31 mouse cellular contexts compared by ENCODE assay signal in the genomic region with DNA sequence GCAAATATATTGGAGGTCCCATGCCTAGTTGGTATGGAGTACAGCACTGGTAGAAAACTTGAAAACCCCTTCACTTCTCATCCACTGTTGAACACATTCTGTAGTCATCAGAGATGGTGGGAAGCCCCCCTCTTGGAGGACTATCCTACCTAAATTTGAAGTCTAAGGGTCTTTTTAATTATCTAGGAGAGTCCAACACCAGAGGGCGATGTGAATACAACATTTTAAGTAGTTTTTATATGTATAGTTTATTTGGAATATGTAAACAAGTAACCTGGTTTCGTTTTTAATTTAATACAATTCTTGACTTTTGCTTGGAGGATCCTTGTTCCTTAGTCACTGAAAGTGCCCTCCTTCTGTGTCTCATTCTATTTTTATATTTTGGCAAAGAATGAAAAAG.
DNase-seq lines count a peak whose midpoint lies in the region; ATAC-seq and TF ChIP-seq lines count a peak whose summit lies in the region.
"Had no signal": no experiment of that assay in that cellular context is flagged by ENCODE, and none has a peak within 500 bp of the region (broad histone marks: within the 10 kb centered on the region; RNA-seq: fewer than 3 reads in every experiment).

No protein-coding gene starts in this region.

- H3K4me1 ChIP-seq in intestine, postnatal 0 days (replicated peaks; ENCODE audit: control insufficient read depth, insufficient read depth, low read length), result no peaks in the 10 kb centered on the region
- H3K4me1 ChIP-seq in intestine, embryonic 16.5 days (ENCODE audit: control insufficient read depth, insufficient read depth, low read length), result no peaks in the 10 kb centered on the region
- no peaks in the 10 kb centered on the region for H3K4me1 ChIP-seq in lung, postnatal 0 days (ENCODE audit: insufficient read depth, low read depth, low read length)
- no peaks in the 10 kb centered on the region for H3K4me1 ChIP-seq in embryonic facial prominence, embryonic 14.5 days (ENCODE audit: control insufficient read depth, insufficient read depth, low read length)
- H3K4me1 ChIP-seq: embryonic facial prominence, embryonic 12.5 days; limb, embryonic 12.5 days; liver, embryonic 15.5 days; lung, embryonic 15.5 days had no signal

- no peak overlapping the region for H3K4me2 ChIP-seq in intestine, postnatal 0 days (replicated peaks; ENCODE audit: low read depth)
- no peak overlapping the region for H3K4me2 ChIP-seq in intestine, embryonic 16.5 days (ENCODE audit: low read depth, low read length)
- no peak overlapping the region for H3K4me2 ChIP-seq in lung, postnatal 0 days (replicated peaks; ENCODE audit: low read depth, low read length)
- no peak overlapping the region for H3K4me2 ChIP-seq in embryonic facial prominence, embryonic 14.5 days (ENCODE audit: low read depth, low read length)
- H3K4me2 ChIP-seq: embryonic facial prominence, embryonic 12.5 days; heart, embryonic 13.5 days; hindbrain, embryonic 15.5 days; limb, embryonic 12.5 days; liver, embryonic 15.5 days; lung, embryonic 15.5 days; midbrain, embryonic 15.5 days; neural tube, embryonic 13.5 days had no signal

- peak; percentile 24 to 35 for DNase-seq in cerebellum, postnatal 10 days
- DNase-seq in cerebellum, postnatal 25 days, result no peak
- DNase-seq in lung, postnatal 0 days (ENCODE audit: low spot score), result no peak
- DNase-seq in lung, postnatal 10 days, result no peak
- DNase-seq in embryonic facial prominence, embryonic 14.5 days (ENCODE audit: low spot score), result peak; percentile 48
- no peak for DNase-seq in layer of hippocampus, postnatal 14 days (ENCODE audit: low spot score in 2 of 2)
- DNase-seq: adrenal gland, postnatal 14 days; cerebellum, adult 11-12 months; cerebellum, adult 9-11 months; gastrocnemius, adult 2 months; gastrocnemius, postnatal 36 days; heart, adult 18-20 months; heart, postnatal 10 days; kidney, adult 11 months; kidney, postnatal 36 days had no signal

- H3K4me3 ChIP-seq in intestine, postnatal 0 days (ENCODE audit: low read depth, low read length), result no peak overlapping the region
- no peak overlapping the region for H3K4me3 ChIP-seq in intestine, embryonic 16.5 days (ENCODE audit: low read length)
- H3K4me3 ChIP-seq in lung, postnatal 0 days (ENCODE audit: low read depth, low read length), result no peak overlapping the region
- H3K4me3 ChIP-seq in embryonic facial prominence, embryonic 14.5 days (ENCODE audit: low read depth, low read length), result no peak overlapping the region
- H3K4me3 ChIP-seq: embryonic facial prominence, embryonic 12.5 days; forebrain, embryonic 10.5 days; gastrocnemius, adult 2 months; heart, embryonic 13.5 days; hindbrain, embryonic 15.5 days; limb, embryonic 12.5 days; liver, embryonic 15.5 days; lung, embryonic 15.5 days; midbrain, embryonic 15.5 days; myocyte; neural tube, embryonic 13.5 days had no signal

- no peak overlapping the region for H3K9ac ChIP-seq in intestine, postnatal 0 days (ENCODE audit: low read depth, low read length)
- H3K9ac ChIP-seq in intestine, embryonic 16.5 days (ENCODE audit: low read depth, low read length), result no peak overlapping the region
- no peak overlapping the region for H3K9ac ChIP-seq in lung, postnatal 0 days (replicated peaks; ENCODE audit: low read depth)
- no peak overlapping the region for H3K9ac ChIP-seq in embryonic facial prominence, embryonic 14.5 days (ENCODE audit: low read depth, low read length)
- H3K9ac ChIP-seq: embryonic facial prominence, embryonic 12.5 days; heart, embryonic 13.5 days; hindbrain, embryonic 15.5 days; limb, embryonic 12.5 days; liver, embryonic 15.5 days; lung, embryonic 15.5 days; midbrain, embryonic 15.5 days; neural tube, embryonic 13.5 days had no signal

- ATAC-seq in intestine, postnatal 0 days, result no peak
- no peak for ATAC-seq in intestine, embryonic 16.5 days
- no peak for ATAC-seq in lung, postnatal 0 days
- ATAC-seq in embryonic facial prominence, embryonic 14.5 days (ENCODE audit: low read depth), result no peak
- ATAC-seq: forebrain, embryonic 16.5 days; midbrain, embryonic 15.5 days; Patski had no signal

- H3K27me3 ChIP-seq in intestine, postnatal 0 days (replicated peaks; ENCODE audit: control insufficient read depth, insufficient read depth, low read length), result no peaks in the 10 kb centered on the region
- no peaks in the 10 kb centered on the region for H3K27me3 ChIP-seq in intestine, embryonic 16.5 days (replicated peaks; ENCODE audit: control insufficient read depth, insufficient read depth, low read length)
- no peaks in the 10 kb centered on the region for H3K27me3 ChIP-seq in lung, postnatal 0 days (replicated peaks; ENCODE audit: insufficient read depth, low read length)
- H3K27me3 ChIP-seq in embryonic facial prominence, embryonic 14.5 days (replicated peaks; ENCODE audit: control insufficient read depth, insufficient read depth, low read length), result no peaks in the 10 kb centered on the region
- H3K27me3 ChIP-seq: embryonic facial prominence, embryonic 12.5 days; heart, embryonic 13.5 days; hindbrain, embryonic 15.5 days; liver, embryonic 15.5 days; lung, embryonic 15.5 days; midbrain, embryonic 15.5 days; Patski had no signal

- no peaks in the 10 kb centered on the region for H3K9me3 ChIP-seq in intestine, postnatal 0 days (ENCODE audit: control insufficient read depth)
- no peaks in the 10 kb centered on the region for H3K9me3 ChIP-seq in intestine, embryonic 16.5 days (ENCODE audit: control insufficient read depth, low read length)
- H3K9me3 ChIP-seq in lung, postnatal 0 days (ENCODE audit: low read length), result no peaks in the 10 kb centered on the region
- H3K9me3 ChIP-seq in embryonic facial prominence, embryonic 14.5 days (ENCODE audit: control insufficient read depth, low read length), result no peaks in the 10 kb centered on the region
- H3K9me3 ChIP-seq: embryonic facial prominence, embryonic 12.5 days; forebrain, embryonic 10.5 days; hindbrain, embryonic 15.5 days; limb, embryonic 12.5 days; liver, embryonic 15.5 days; lung, embryonic 15.5 days; midbrain, embryonic 15.5 days; neural tube, embryonic 13.5 days had no signal

- no peak overlapping the region for H3K27ac ChIP-seq in intestine, postnatal 0 days (ENCODE audit: low read depth, low read length)
- no peak overlapping the region for H3K27ac ChIP-seq in intestine, embryonic 16.5 days (ENCODE audit: low read length)
- no peak overlapping the region for H3K27ac ChIP-seq in lung, postnatal 0 days (ENCODE audit: low read length)
- no peak overlapping the region for H3K27ac ChIP-seq in embryonic facial prominence, embryonic 14.5 days (replicated peaks; ENCODE audit: low read depth, low read length)
- H3K27ac ChIP-seq: embryonic facial prominence, embryonic 12.5 days; forebrain, embryonic 10.5 days; gastrocnemius, adult 2 months; heart, embryonic 13.5 days; hindbrain, embryonic 15.5 days; limb, embryonic 12.5 days; liver, embryonic 15.5 days; lung, embryonic 15.5 days; macrophage; midbrain, embryonic 15.5 days; neural tube, embryonic 13.5 days had no signal

- H3K36me3 ChIP-seq in intestine, postnatal 0 days (ENCODE audit: control insufficient read depth, insufficient read depth), result no peaks in the 10 kb centered on the region
- no peaks in the 10 kb centered on the region for H3K36me3 ChIP-seq in intestine, embryonic 16.5 days (ENCODE audit: control insufficient read depth, insufficient read depth, low read length)
- no peaks in the 10 kb centered on the region for H3K36me3 ChIP-seq in lung, postnatal 0 days (ENCODE audit: insufficient read depth, low read length)
- H3K36me3 ChIP-seq in embryonic facial prominence, embryonic 14.5 days (ENCODE audit: control insufficient read depth, insufficient read depth, low read length), result no peaks in the 10 kb centered on the region
- H3K36me3 ChIP-seq: embryonic facial prominence, embryonic 12.5 days; forebrain, embryonic 10.5 days; G1E; heart, embryonic 13.5 days; hindbrain, embryonic 15.5 days; limb, embryonic 12.5 days; liver, embryonic 15.5 days; lung, embryonic 15.5 days; midbrain, embryonic 15.5 days; neural tube, embryonic 13.5 days had no signal

- WGBS in intestine, postnatal 0 days, result 69% methylated on average over 2 of the region's 2 CpGs
- WGBS in intestine, embryonic 16.5 days, result 73% methylated on average over 2 of the region's 2 CpGs
- 50% methylated on average over 2 of the region's 2 CpGs for WGBS in lung, postnatal 0 days
- 67% methylated on average over 2 of the region's 2 CpGs for WGBS in embryonic facial prominence, embryonic 14.5 days

- TF ChIP-seq CTCF in intestine, postnatal 0 days (IDR thresholded peaks at IDR 0.05; ENCODE audit: low read depth), result peak; percentile 30
- peak; percentile 6 for TF ChIP-seq CTCF in lung, postnatal 0 days (IDR thresholded peaks at IDR 0.05)

- TF ChIP-seq EP300 in lung, postnatal 0 days (IDR thresholded peaks at IDR 0.05), result no peak

Comparison
In these comparisons a context has a peak if more than half of its experiments do, and no peak if none do; other contexts are left out.
1. DNase-seq: peak in cerebellum, postnatal 10 days (2 of 2) and embryonic facial prominence, embryonic 14.5 days (single experiment); none in cerebellum, postnatal 25 days (0 of 2), lung, postnatal 0 days (single experiment), lung, postnatal 10 days (single experiment) and layer of hippocampus, postnatal 14 days (0 of 2).